8 mouse cellular contexts compared by ENCODE assay signal in the genomic region with DNA sequence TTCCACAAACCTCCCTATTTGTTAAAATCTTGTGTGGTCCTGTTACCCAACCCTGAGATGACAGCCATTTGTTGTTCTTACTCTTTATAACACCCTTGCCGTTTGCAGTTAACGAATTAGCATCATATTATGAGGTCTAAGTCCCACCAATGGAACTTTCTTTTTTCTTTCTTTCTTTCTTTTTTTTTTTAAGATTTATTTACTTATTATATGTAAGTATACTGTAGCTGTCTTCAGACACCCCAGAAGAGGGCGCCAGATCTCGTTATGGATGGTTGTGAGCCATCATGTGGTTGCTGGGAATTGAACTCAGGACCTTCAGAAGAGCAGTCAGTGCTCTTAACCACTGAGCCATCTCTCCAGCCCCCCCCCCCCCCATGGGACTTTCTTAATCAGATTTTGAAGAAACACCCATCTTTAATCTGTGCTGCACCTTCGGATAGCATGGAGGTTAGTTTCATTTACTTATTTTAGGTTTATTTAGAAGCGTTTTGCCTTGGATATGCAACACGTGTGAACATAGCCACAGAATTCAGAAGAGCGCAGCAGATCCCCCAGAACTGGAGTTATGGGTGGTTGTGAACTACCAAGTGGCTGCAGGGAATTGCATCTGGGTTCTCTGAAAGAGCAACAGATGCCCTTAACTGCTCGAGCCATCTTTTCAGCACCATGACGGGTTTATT. TPM values are rescaled to one million over a fixed set of nuclear protein-coding genes. Genes with fewer than 3 reads are reported as not detected.
DNase-seq lines count a peak whose midpoint lies in the region; ATAC-seq and TF ChIP-seq lines count a peak whose summit lies in the region.

No protein-coding gene starts in this region.

- no peaks in the 10 kb centered on the region for H3K79me2 ChIP-seq in myocyte (ENCODE audit: control insufficient read depth, insufficient read depth)

- no peak overlapping the region for H3K4me3 ChIP-seq in limb, embryonic 11.5 days (ENCODE audit: low read depth, low read length)
- H3K4me3 ChIP-seq in limb, embryonic 10.5 days, result no peak overlapping the region
- no peak overlapping the region for H3K4me3 ChIP-seq in bone marrow macrophage, adult 2 months (ENCODE audit: insufficient read depth, low read length)
- H3K4me3 ChIP-seq in hindbrain, embryonic 15.5 days, result peak overlapping the region; percentile 48
- peak overlapping the region; percentile 28 for H3K4me3 ChIP-seq in myocyte

- ATAC-seq in limb, embryonic 11.5 days (ENCODE audit: insufficient number of reproducible peaks, low FRiP score, low TSS enrichment, low read depth), result no peak
- ATAC-seq in hindbrain, embryonic 15.5 days (ENCODE audit: low FRiP score, low read depth), result no peak
- ATAC-seq in activated CD4-positive, CD25-positive, alpha-beta regulatory T cell, adult 4 months, result no peak

- 86% methylated on average over 10 of the region's 10 CpGs for WGBS in limb, embryonic 11.5 days
- 85% methylated on average over 10 of the region's 10 CpGs for WGBS in limb, embryonic 10.5 days
- WGBS in hindbrain, embryonic 15.5 days, result 85% methylated on average over 10 of the region's 10 CpGs

- no peaks in the 10 kb centered on the region for H3K4me1 ChIP-seq in limb, embryonic 11.5 days (ENCODE audit: control insufficient read depth, insufficient read depth, low read length)
- H3K4me1 ChIP-seq in limb, embryonic 10.5 days, result peaks cover 17% of the 10 kb centered on the region
- peaks cover 3% of the 10 kb centered on the region; the same call in 1 of the 2 replicates for H3K4me1 ChIP-seq in bone marrow macrophage, adult 2 months (ENCODE audit: control insufficient read depth, insufficient read depth, low read length)
- peaks cover 14% of the 10 kb centered on the region for H3K4me1 ChIP-seq in hindbrain, embryonic 15.5 days (replicated peaks)

- no peak overlapping the region for H3K27ac ChIP-seq in limb, embryonic 11.5 days (replicated peaks; ENCODE audit: low read depth, low read length)
- H3K27ac ChIP-seq in limb, embryonic 10.5 days, result no peak overlapping the region
- H3K27ac ChIP-seq in bone marrow macrophage, adult 2 months (ENCODE audit: insufficient read depth, low read depth, low read length), result peak overlapping the region; percentile 96; the same call in 1 of the 2 replicates
- H3K27ac ChIP-seq in hindbrain, embryonic 15.5 days (replicated peaks), result peak overlapping the region; percentile 93

- H3K4me2 ChIP-seq in limb, embryonic 11.5 days (ENCODE audit: low read depth, severe bottlenecking), result no peak overlapping the region; the same call in 1 of the 2 replicates
- H3K4me2 ChIP-seq in hindbrain, embryonic 15.5 days, result peak overlapping the region; percentile 58
- no peak overlapping the region for H3K4me2 ChIP-seq in myocyte (ENCODE audit: low read depth)

- H3K36me3 ChIP-seq in limb, embryonic 11.5 days (ENCODE audit: control insufficient read depth, insufficient read depth, low read length), result no peaks in the 10 kb centered on the region; the same call in 1 of the 2 replicates
- peaks cover 21% of the 10 kb centered on the region for H3K36me3 ChIP-seq in limb, embryonic 10.5 days
- no peaks in the 10 kb centered on the region for H3K36me3 ChIP-seq in hindbrain, embryonic 15.5 days
- H3K36me3 ChIP-seq in myocyte (ENCODE audit: control insufficient read depth, insufficient read depth), result no peaks in the 10 kb centered on the region

- no peak for TF ChIP-seq CTCF in bone marrow macrophage, adult 2 months (IDR thresholded peaks at IDR 0.05; ENCODE audit: low read depth, low read length)

- no peak overlapping the region for H3K9ac ChIP-seq in limb, embryonic 11.5 days (ENCODE audit: low read length)
- H3K9ac ChIP-seq in hindbrain, embryonic 15.5 days, result peak overlapping the region; percentile 56; the same call in 1 of the 2 replicates

- no peak overlapping the region for H3ac ChIP-seq in myocyte (ENCODE audit: control insufficient read depth, insufficient read length)

- H3K27me3 ChIP-seq in limb, embryonic 11.5 days (ENCODE audit: control insufficient read depth, insufficient read depth, low read length), result no peaks in the 10 kb centered on the region
- no peaks in the 10 kb centered on the region for H3K27me3 ChIP-seq in limb, embryonic 10.5 days (ENCODE audit: low read depth, poor library complexity, severe bottlenecking)
- no peaks in the 10 kb centered on the region for H3K27me3 ChIP-seq in hindbrain, embryonic 15.5 days
- no peaks in the 10 kb centered on the region for H3K27me3 ChIP-seq in myocyte (ENCODE audit: control insufficient read depth, insufficient read depth, insufficient read length)

- peak; percentile 22 for DNase-seq in limb, embryonic 11.5 days (ENCODE audit: low spot score)
- no peak for DNase-seq in limb, embryonic 10.5 days (ENCODE audit: low spot score)
- DNase-seq in adrenal gland, adult 8-10 months, result no peak
- DNase-seq in urinary bladder, postnatal 4 days (ENCODE audit: low spot score in 2 of 2), result no peak

- H3K9me3 ChIP-seq in limb, embryonic 11.5 days (ENCODE audit: control insufficient read depth, low read length), result 0 out of 2 replicates have a peak, but pooled peaks cover 2% of the 10 kb centered on the region
- no peaks in the 10 kb centered on the region for H3K9me3 ChIP-seq in limb, embryonic 10.5 days (replicated peaks)
- H3K9me3 ChIP-seq in hindbrain, embryonic 15.5 days, result no peaks in the 10 kb centered on the region

- TF ChIP-seq POLR2A in bone marrow macrophage, adult 2 months (IDR thresholded peaks at IDR 0.05; ENCODE audit: borderline replicate concordance, low read depth, low read length), result no peak
- TF ChIP-seq POLR2A in myocyte (IDR thresholded peaks at IDR 0.05; ENCODE audit: insufficient read length, low read depth), result no peak

TF ChIP-seq in myocyte, 11 proteins besides CTCF, POLR2A, EP300 and RAD21:
- no peak for TF ChIP-seq MYOD1 (IDR thresholded peaks at IDR 0.05; ENCODE audit: control insufficient read depth in 1 of 3, insufficient read length in 2 of 3, low read depth in 2 of 3)
- TF ChIP-seq SRF (IDR thresholded peaks at IDR 0.05; ENCODE audit: control insufficient read depth, insufficient read length, low read depth), result no peak
- no peak for TF ChIP-seq CEBPB (IDR thresholded peaks at IDR 0.05; ENCODE audit: insufficient read depth, poor library complexity, severe bottlenecking)
- TF ChIP-seq POLR2AphosphoS2 (IDR thresholded peaks at IDR 0.05; ENCODE audit: insufficient read length, low read depth), result no peak
- no peak for TF ChIP-seq MYOG (IDR thresholded peaks at IDR 0.05; ENCODE audit: control insufficient read depth in 1 of 3, insufficient read depth in 1 of 3, insufficient read length in 2 of 3, low read depth in 2 of 3)
- no peak for TF ChIP-seq REST (IDR thresholded peaks at IDR 0.05; ENCODE audit: insufficient read depth, insufficient read length)
TF ChIP-seq in myocyte: peak in this region for 0.

RNA-seq across cellular contexts. Expression of a gene that starts 0.9 kb away (rescaled TPM):
- polyA plus RNA-seq in limb, embryonic 11.5 days (2014; fragmentation: Nextera tagmentation; extraction: Ambion mirVana), result 71.1 and 72.1 TPM in 2 replicates
- 67.0 and 69.9 TPM in 2 replicates for polyA plus RNA-seq in limb, embryonic 10.5 days (2016; fragmentation: Nextera tagmentation; extraction: Ambion mirVana)
- polyA plus RNA-seq in bone marrow macrophage, adult 2 months (2012; ENCODE audit: insufficient read depth, insufficient read length, missing spikeins), result 38.8 and 39.3 TPM in 2 replicates
- polyA plus RNA-seq in hindbrain, embryonic 15.5 days (2015; fragmentation: Nextera tagmentation; extraction: Ambion mirVana), result 29.4 and 30.0 TPM in 2 replicates
- 18.1 TPM for polyA plus RNA-seq in myocyte (2012; fragmentation: generic; extraction: Trizol)
- total RNA-seq in adrenal gland, adult 8-10 months (2022), result 100 to 1,000 TPM in 1 of 4 experiments, 10 to 100 TPM in 3; 83.4 to 109 (median 96.9) TPM
- 10 to 100 TPM; 34.9 to 47.6 TPM for polyA plus RNA-seq in activated CD4-positive, CD25-positive, alpha-beta regulatory T cell, adult 4 months (2017; shearing (Covaris generic))

RNA-seq across cellular contexts. Expression of a gene that starts 24.8 kb away (rescaled TPM):
- polyA plus RNA-seq in limb, embryonic 11.5 days (2014; fragmentation: Nextera tagmentation; extraction: Ambion mirVana), result 32.5 and 33.7 TPM in 2 replicates
- 38.5 and 38.8 TPM in 2 replicates for polyA plus RNA-seq in limb, embryonic 10.5 days (2016; fragmentation: Nextera tagmentation; extraction: Ambion mirVana)
- polyA plus RNA-seq in bone marrow macrophage, adult 2 months (2012; ENCODE audit: insufficient read depth, insufficient read length, missing spikeins), result 16.0 and 20.8 TPM in 2 replicates
- 20.5 and 25.2 TPM in 2 replicates for polyA plus RNA-seq in hindbrain, embryonic 15.5 days (2015; fragmentation: Nextera tagmentation; extraction: Ambion mirVana)
- polyA plus RNA-seq in myocyte (2012; fragmentation: generic; extraction: Trizol), result 8.7 TPM
- 10 to 100 TPM; 14.0 to 20.1 (median 17.2) TPM for total RNA-seq in adrenal gland, adult 8-10 months (2022)
- polyA plus RNA-seq in activated CD4-positive, CD25-positive, alpha-beta regulatory T cell, adult 4 months (2017; shearing (Covaris generic)), result 10 to 100 TPM; 28.9 to 29.2 TPM

RNA-seq across cellular contexts. Expression of a gene that starts 38.4 kb away (rescaled TPM):
- 822 and 864 TPM in 2 replicates for polyA plus RNA-seq in limb, embryonic 11.5 days (2014; fragmentation: Nextera tagmentation; extraction: Ambion mirVana)
- 654 and 701 TPM in 2 replicates for polyA plus RNA-seq in limb, embryonic 10.5 days (2016; fragmentation: Nextera tagmentation; extraction: Ambion mirVana)
- polyA plus RNA-seq in bone marrow macrophage, adult 2 months (2012; ENCODE audit: insufficient read depth, insufficient read length, missing spikeins), result 659 and 814 TPM in 2 replicates
- 389 and 432 TPM in 2 replicates for polyA plus RNA-seq in hindbrain, embryonic 15.5 days (2015; fragmentation: Nextera tagmentation; extraction: Ambion mirVana)
- 932 TPM for polyA plus RNA-seq in myocyte (2012; fragmentation: generic; extraction: Trizol)
- 100 to 1,000 TPM; 394 to 492 (median 461) TPM for total RNA-seq in adrenal gland, adult 8-10 months (2022)
- 1,000 to 10,000 TPM; 1,659 to 2,490 TPM for polyA plus RNA-seq in activated CD4-positive, CD25-positive, alpha-beta regulatory T cell, adult 4 months (2017; shearing (Covaris generic))

RNA-seq across cellular contexts. Expression of a gene that starts 51.0 kb away (rescaled TPM):
- polyA plus RNA-seq in limb, embryonic 11.5 days (2014; fragmentation: Nextera tagmentation; extraction: Ambion mirVana), result 0.21 and 0.24 TPM in 2 replicates
- 0.18 TPM in 1 of 2 replicates, not detected in the other for polyA plus RNA-seq in limb, embryonic 10.5 days (2016; fragmentation: Nextera tagmentation; extraction: Ambion mirVana)
- polyA plus RNA-seq in bone marrow macrophage, adult 2 months (2012; ENCODE audit: insufficient read depth, insufficient read length, missing spikeins), result 0.56 TPM in 1 of 2 replicates, not detected in the other
- 1.2 and 1.9 TPM in 2 replicates for polyA plus RNA-seq in hindbrain, embryonic 15.5 days (2015; fragmentation: Nextera tagmentation; extraction: Ambion mirVana)
- polyA plus RNA-seq in myocyte (2012; fragmentation: generic; extraction: Trizol), result 0.06 TPM
- 1 to 10 TPM; 3.9 to 10.0 (median 7.3) TPM for total RNA-seq in adrenal gland, adult 8-10 months (2022)
- under 1 TPM in 1 of 2 experiments, not detected in 1; 0.34 TPM for polyA plus RNA-seq in activated CD4-positive, CD25-positive, alpha-beta regulatory T cell, adult 4 months (2017; shearing (Covaris generic))

Comparison
In these comparisons a context has a peak if more than half of its experiments do, and no peak if none do; other contexts are left out.
1. H3K27ac ChIP-seq: peak in bone marrow macrophage, adult 2 months (single experiment) and hindbrain, embryonic 15.5 days (single experiment); none in limb, embryonic 11.5 days (single experiment) and limb, embryonic 10.5 days (single experiment).
2. H3K4me3 ChIP-seq: peak in hindbrain, embryonic 15.5 days (single experiment) and myocyte (single experiment); none in limb, embryonic 11.5 days (single experiment), limb, embryonic 10.5 days (single experiment) and bone marrow macrophage, adult 2 months (single experiment).